Mouse (Mus musculus) neural tube, embryonic 15.5 days (tissue): Measurements from ENCODE around the gene Mon2. TPM values are rescaled to one million over a fixed set of nuclear protein-coding genes. Genes with fewer than 3 reads are reported as not detected.
"Not testable (repeated sequence)": the region's sequence is repeated elsewhere in the genome, so short reads cannot be mapped to it uniquely, and the experiment has no call there.

Experiments
- ATAC-seq: fragments of 200-750 bp; cut with Nextera tagmentation; 2 replicates; pipeline ENCODE4 v1.8.0; 2017; ENCODE audit warnings: mild to moderate bottlenecking, moderate TSS enrichment, moderate library complexity; ENCODE audit not compliant: low FRiP score
- H3K27ac ChIP-seq: fragments of 300-500 bp; sonication (generic); replicated peaks from 2 replicates; pipeline ENCODE4 v1.5.1; 2015; ENCODE audit warnings: mild to moderate bottlenecking, inconsistent platforms
- H3K27me3 ChIP-seq: fragments of 300-500 bp; sonication (generic); replicated peaks from 2 replicates; pipeline ENCODE4 v1.6.1; 2015; ENCODE audit warnings: inconsistent platforms
- H3K36me3 ChIP-seq: fragments of 300-500 bp; sonication (generic); 2 replicates; pipeline ENCODE4 v1.6.1; 2015; ENCODE audit warnings: inconsistent platforms
- H3K4me1 ChIP-seq: fragments of 300-500 bp; sonication (generic); 2 replicates; pipeline ENCODE4 v1.6.1; 2015; ENCODE audit warnings: inconsistent platforms
- H3K4me2 ChIP-seq: fragments of 300-500 bp; sonication (generic); 2 replicates; pipeline ENCODE4 v1.6.1; 2015; ENCODE audit warnings: inconsistent platforms, mild to moderate bottlenecking, moderate library complexity
- H3K4me3 ChIP-seq: fragments of 300-500 bp; sonication (generic); replicated peaks from 2 replicates; pipeline ENCODE4 v1.5.1; 2015; ENCODE audit warnings: mild to moderate bottlenecking, inconsistent platforms
- H3K9ac ChIP-seq: fragments of 300-500 bp; sonication (generic); replicated peaks from 2 replicates; pipeline ENCODE4 v1.6.1; 2015; ENCODE audit warnings: mild to moderate bottlenecking, inconsistent platforms
- H3K9me3 ChIP-seq: fragments of 300-500 bp; sonication (generic); replicated peaks from 2 replicates; pipeline ENCODE4 v1.6.1; 2016; ENCODE audit warnings: inconsistent platforms
- WGBS: fragments of 180-500 bp; shearing (Covaris S2); methylation state at CpG from one replicate; pipeline ENCODE4 v1.1.7; 2015; ENCODE audit warnings: mixed read lengths; 5-methylcytosine and 5-hydroxymethylcytosine counted together
- polyA plus RNA-seq: library from polyadenylated mRNA; unstranded; fragments of >200 nt; fragmentation: Nextera tagmentation; extraction: Ambion mirVana; gene quantifications from 2 replicates; pipeline ENCODE4 v1.2.1, GENCODE M21; 2015

Gene Mon2
- polyA plus RNA-seq, 1 experiment from 2014 or later: 22.8 TPM

- Histone ChIP-seq H3K9ac (no peak overlapping the region), H3K4me1 (peaks cover 29% of the 10 kb centered on the region), H3K4me3 (no peak overlapping the region), H3K9me3 (no peaks in the 10 kb centered on the region), H3K27me3 (no peaks in the 10 kb centered on the region), H3K36me3 (peaks cover 6% of the 10 kb centered on the region), H3K4me2 (no peak overlapping the region), H3K27ac (no peak overlapping the region)
- ATAC-seq: no peak
These were observed 96.9 kb downstream of the Mon2 start for GRCm38 (mm10) chr10:122979356-122979755.

GRCm38 (mm10) chr10:122976038-122976437 is 100.3 kb downstream of the Mon2 start:
- Histone ChIP-seq H3K9ac (no peak overlapping the region), H3K9me3 (no peaks in the 10 kb centered on the region), H3K4me3 (no peak overlapping the region), H3K27me3 (no peaks in the 10 kb centered on the region), H3K4me1 (peaks cover 10% of the 10 kb centered on the region), H3K36me3 (peaks cover 6% of the 10 kb centered on the region), H3K27ac (0 out of 2 replicates have a peak overlapping the region, but pooled peaks have one; percentile 15), H3K4me2 (no peak overlapping the region)
- ATAC-seq: no peak
- WGBS: 70% methylated on average over 9 of the region's 9 CpGs

GRCm38 (mm10) chr10:122973241-122973640 is 103.1 kb downstream of the Mon2 start:
- Histone ChIP-seq H3K27me3 (no peaks in the 10 kb centered on the region), H3K9me3 (no peaks in the 10 kb centered on the region), H3K4me3 (no peak overlapping the region), H3K9ac (no peak overlapping the region), H3K4me1 (peaks cover 2% of the 10 kb centered on the region; the same call in 1 of the 2 replicates), H3K36me3 (no peaks in the 10 kb centered on the region), H3K4me2 (no peak overlapping the region), H3K27ac (no peak overlapping the region)
- ATAC-seq: no peak

- WGBS: 91% methylated on average over 7 of the region's 7 CpGs
- no peaks in the 10 kb centered on the region for H3K9me3 ChIP-seq
- no peak overlapping the region for H3K4me3 ChIP-seq
- no peaks in the 10 kb centered on the region for H3K36me3 ChIP-seq
- no peak overlapping the region for H3K4me2 ChIP-seq
- no peak for ATAC-seq
- H3K27ac ChIP-seq: no peak overlapping the region
- no peaks in the 10 kb centered on the region for H3K27me3 ChIP-seq
- no peak overlapping the region for H3K9ac ChIP-seq
- H3K4me1 ChIP-seq: no peaks in the 10 kb centered on the region
These were observed 106.1 kb downstream of the Mon2 start for GRCm38 (mm10) chr10:122970188-122970587.

- Histone ChIP-seq H3K9me3 (no peaks in the 10 kb centered on the region), H3K4me3 (no peak overlapping the region), H3K9ac (no peak overlapping the region), H3K27me3 (no peaks in the 10 kb centered on the region), H3K4me1 (peaks cover 21% of the 10 kb centered on the region), H3K4me2 (no peak overlapping the region), H3K27ac (no peak overlapping the region), H3K36me3 (no peaks in the 10 kb centered on the region)
- ATAC-seq: no peak
- 58% methylated on average over 7 of the region's 7 CpGs for WGBS
These were observed 109.9 kb downstream of the Mon2 start for GRCm38 (mm10) chr10:122966421-122966820.

- H3K9me3 ChIP-seq, H3K36me3 ChIP-seq, H3K27me3 ChIP-seq, H3K4me3 ChIP-seq, ATAC-seq, H3K4me2 ChIP-seq, H3K27ac ChIP-seq, H3K9ac ChIP-seq: not testable (repeated sequence)
- H3K4me1 ChIP-seq: peaks cover 28% of the 10 kb centered on the region
- WGBS: 37% methylated on average over 5 of the region's 5 CpGs
These were observed 110.7 kb downstream of the Mon2 start for GRCm38 (mm10) chr10:122965650-122966049.

GRCm38 (mm10) chr10:122964241-122964636 is 112.1 kb downstream of the Mon2 start:
- Histone ChIP-seq H3K27me3 (no peaks in the 10 kb centered on the region), H3K9me3 (no peaks in the 10 kb centered on the region), H3K9ac (0 out of 2 replicates have a peak overlapping the region, but pooled peaks have one; percentile 15), H3K4me2 (peak overlapping the region; percentile 46), H3K4me3 (0 out of 2 replicates have a peak overlapping the region, but pooled peaks have one; percentile 12), H3K27ac (peak overlapping the region; percentile 76), H3K36me3 (no peaks in the 10 kb centered on the region), H3K4me1 (peaks cover 29% of the 10 kb centered on the region)
- no peak; the same call in 1 of the 2 replicates for ATAC-seq
- WGBS: 19% methylated on average over 4 of the region's 4 CpGs

GRCm38 (mm10) chr10:122963463-122964240 is 112.7 kb downstream of the Mon2 start:
- Histone ChIP-seq H3K9ac (0 out of 2 replicates have a peak overlapping the region, but pooled peaks have one; percentile 15), H3K4me2 (peak overlapping the region; percentile 46)

GRCm38 (mm10) chr10:122962651-122963050 is 113.7 kb downstream of the Mon2 start:
- Histone ChIP-seq H3K27ac (no peak overlapping the region), H3K36me3 (no peaks in the 10 kb centered on the region), H3K4me2 (no peak overlapping the region), H3K4me3 (no peak overlapping the region), H3K27me3 (no peaks in the 10 kb centered on the region), H3K4me1 (peaks cover 29% of the 10 kb centered on the region), H3K9ac (no peak overlapping the region), H3K9me3 (no peaks in the 10 kb centered on the region)
- ATAC-seq: no peak
- 51% methylated on average over 9 of the region's 9 CpGs for WGBS

More at GRCm38 (mm10) chr10:122963463-122964240, 112.7 kb downstream of the Mon2 start:
- ATAC-seq: peak; percentile 43
- Histone ChIP-seq H3K36me3 (no peaks in the 10 kb centered on the region), H3K27ac (peak overlapping the region; percentile 76), H3K9me3 (no peaks in the 10 kb centered on the region), H3K4me3 (peak overlapping the region; percentile 12; the same call in 1 of the 2 replicates), H3K4me1 (peaks cover 29% of the 10 kb centered on the region), H3K27me3 (no peaks in the 10 kb centered on the region)
- 2% methylated on average over 21 of the region's 21 CpGs for WGBS

GRCm38 (mm10) chr10:122961494-122961893 is 114.8 kb downstream of the Mon2 start:
- Histone ChIP-seq H3K36me3 (no peaks in the 10 kb centered on the region), H3K4me3 (no peak overlapping the region), H3K9me3 (no peaks in the 10 kb centered on the region), H3K9ac (no peak overlapping the region), H3K27ac (no peak overlapping the region; the same call in 1 of the 2 replicates), H3K4me1 (peaks cover 29% of the 10 kb centered on the region), H3K27me3 (no peaks in the 10 kb centered on the region), H3K4me2 (no peak overlapping the region)
- no peak for ATAC-seq
- WGBS: 63% methylated on average over 9 of the region's 9 CpGs

- Histone ChIP-seq H3K4me2 (no peak overlapping the region), H3K4me1 (peaks cover 29% of the 10 kb centered on the region), H3K4me3 (no peak overlapping the region), H3K27me3 (no peaks in the 10 kb centered on the region), H3K27ac (no peak overlapping the region), H3K9ac (no peak overlapping the region), H3K36me3 (no peaks in the 10 kb centered on the region), H3K9me3 (no peaks in the 10 kb centered on the region)
- no peak for ATAC-seq
- WGBS: 62% methylated on average over 16 of the region's 16 CpGs
These were observed 115.6 kb downstream of the Mon2 start for GRCm38 (mm10) chr10:122960738-122961137.

- WGBS: 86% methylated on average over 16 of the region's 16 CpGs
- no peaks in the 10 kb centered on the region for H3K36me3 ChIP-seq
- H3K27me3 ChIP-seq: no peaks in the 10 kb centered on the region
- no peak overlapping the region for H3K27ac ChIP-seq
- H3K9me3 ChIP-seq: no peaks in the 10 kb centered on the region
- no peak overlapping the region for H3K9ac ChIP-seq
- no peak overlapping the region for H3K4me2 ChIP-seq
- no peak for ATAC-seq
- H3K4me1 ChIP-seq: peaks cover 29% of the 10 kb centered on the region
- H3K4me3 ChIP-seq: no peak overlapping the region
These were observed 116.1 kb downstream of the Mon2 start for GRCm38 (mm10) chr10:122960216-122960615.
